Mouse (Mus musculus): Measurements from ENCODE around the gene Marveld3.

Marveld3 gene

GRCm38 (mm10) chr8:109972901-109973300 is 10.9 kb upstream of the Marveld3 start:
- in situ Hi-C loops (cut with MboI; ENCODE audit: low pct_unique_long_range_greater_than_20kb in 1 of 2, low sequenced_read_pairs in 2 of 2, unreplicated experiment in 1 of 2), result no loop called here

GRCm38 (mm10) chr8:109970323-109970722 is 8.3 kb upstream of the Marveld3 start:
- in situ Hi-C loops (cut with MboI; ENCODE audit: low pct_unique_long_range_greater_than_20kb in 1 of 2, low sequenced_read_pairs in 2 of 2, unreplicated experiment in 1 of 2), result no loop called here

DNA sequence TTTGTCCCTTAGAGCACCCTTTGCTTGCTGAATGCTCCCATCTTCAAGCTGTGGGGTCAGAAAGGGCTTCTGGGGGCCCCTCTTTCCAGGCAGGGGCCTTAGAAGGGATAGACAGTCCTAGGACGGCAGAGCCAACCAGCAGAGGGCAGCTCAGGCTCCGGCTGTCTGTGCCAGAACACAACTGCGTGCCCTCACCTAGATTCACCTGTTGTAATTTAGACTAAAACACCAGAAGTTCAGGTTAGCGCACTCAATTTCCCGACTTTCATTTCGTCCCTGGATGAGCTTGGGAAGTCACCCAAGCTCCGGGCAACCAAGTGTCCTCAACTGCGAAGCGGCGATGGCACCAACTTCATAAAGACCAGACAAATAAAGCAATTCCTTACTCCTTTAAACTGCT is 6.8 kb upstream of the Marveld3 start:
- in situ Hi-C loops (cut with MboI; ENCODE audit: low pct_unique_long_range_greater_than_20kb in 1 of 2, low sequenced_read_pairs in 2 of 2, unreplicated experiment in 1 of 2), result no loop called here

DNA sequence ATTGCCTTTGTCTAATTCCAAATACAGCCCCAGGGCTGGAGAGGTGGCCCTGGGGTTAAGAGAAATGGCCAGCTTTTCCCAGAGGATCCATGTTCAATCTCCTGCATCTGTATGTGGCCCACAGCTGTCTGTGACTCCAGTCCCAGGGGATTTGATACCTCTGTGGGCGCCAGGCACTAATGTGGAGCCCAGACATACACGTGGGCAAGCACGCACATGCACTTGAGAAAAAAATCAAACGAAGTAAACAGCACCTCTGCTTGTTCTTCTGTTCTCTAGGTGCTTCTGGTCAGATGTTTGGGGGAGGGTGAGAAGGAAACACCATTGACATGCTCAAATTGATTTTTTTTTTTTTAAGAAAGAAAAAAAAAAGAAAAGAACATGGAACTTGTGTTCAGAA is 2.1 kb upstream of the Marveld3 start:
- in situ Hi-C loops (cut with MboI; ENCODE audit: low pct_unique_long_range_greater_than_20kb in 1 of 2, low sequenced_read_pairs in 2 of 2, unreplicated experiment in 1 of 2), result no loop called here

- in situ Hi-C loops (cut with MboI; ENCODE audit: low pct_unique_long_range_greater_than_20kb in 1 of 2, low sequenced_read_pairs in 2 of 2, unreplicated experiment in 1 of 2), result no loop called here
Observed at GRCm38 (mm10) chr8:109963421-109963820, 1.4 kb upstream of the Marveld3 start.

DNA sequence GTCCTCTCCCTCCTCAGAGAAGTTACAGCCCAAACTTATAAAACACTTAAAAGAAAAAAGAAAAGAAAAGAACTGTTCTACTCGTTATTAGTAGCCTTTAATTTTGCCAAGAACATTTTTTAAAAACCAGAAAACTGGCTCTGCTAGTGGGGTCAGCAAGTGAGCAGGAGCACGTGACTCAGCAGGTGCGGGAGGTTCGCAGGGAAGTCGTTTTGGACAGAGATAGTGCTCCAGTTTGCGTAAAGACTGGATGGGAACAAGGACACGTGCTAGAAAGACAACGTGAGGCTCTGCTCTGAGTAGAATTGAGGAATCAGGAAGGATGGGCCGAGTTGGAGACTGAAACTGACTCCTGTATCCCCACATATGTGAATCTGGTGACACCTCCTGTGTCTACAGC is 893 bp upstream of the Marveld3 start:
- in situ Hi-C loops (cut with MboI; ENCODE audit: low pct_unique_long_range_greater_than_20kb in 1 of 2, low sequenced_read_pairs in 2 of 2, unreplicated experiment in 1 of 2), result no loop called here

DNA sequence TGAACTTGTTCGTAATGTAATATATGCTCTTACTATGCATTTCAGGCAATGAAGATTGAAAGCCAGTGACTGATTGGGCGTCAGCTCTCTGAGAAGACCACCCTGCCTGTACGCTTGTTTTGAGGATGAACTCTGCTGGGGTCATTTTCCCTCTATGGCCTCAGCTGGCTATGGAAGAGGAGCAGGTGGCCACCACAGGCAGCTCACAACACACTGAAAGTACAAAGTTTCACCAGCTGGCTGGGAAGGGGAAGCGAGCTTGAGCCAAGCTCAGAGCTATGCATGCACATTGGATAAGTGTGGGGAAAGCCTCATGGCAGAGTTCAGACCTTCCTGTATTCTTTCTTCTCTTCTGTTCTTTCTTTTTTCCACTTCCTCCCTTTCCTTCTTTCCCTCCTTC is 2.9 kb downstream of the Marveld3 start:
- in situ Hi-C loops (cut with MboI; ENCODE audit: low pct_unique_long_range_greater_than_20kb in 1 of 2, low sequenced_read_pairs in 2 of 2, unreplicated experiment in 1 of 2), result no loop called here

DNA sequence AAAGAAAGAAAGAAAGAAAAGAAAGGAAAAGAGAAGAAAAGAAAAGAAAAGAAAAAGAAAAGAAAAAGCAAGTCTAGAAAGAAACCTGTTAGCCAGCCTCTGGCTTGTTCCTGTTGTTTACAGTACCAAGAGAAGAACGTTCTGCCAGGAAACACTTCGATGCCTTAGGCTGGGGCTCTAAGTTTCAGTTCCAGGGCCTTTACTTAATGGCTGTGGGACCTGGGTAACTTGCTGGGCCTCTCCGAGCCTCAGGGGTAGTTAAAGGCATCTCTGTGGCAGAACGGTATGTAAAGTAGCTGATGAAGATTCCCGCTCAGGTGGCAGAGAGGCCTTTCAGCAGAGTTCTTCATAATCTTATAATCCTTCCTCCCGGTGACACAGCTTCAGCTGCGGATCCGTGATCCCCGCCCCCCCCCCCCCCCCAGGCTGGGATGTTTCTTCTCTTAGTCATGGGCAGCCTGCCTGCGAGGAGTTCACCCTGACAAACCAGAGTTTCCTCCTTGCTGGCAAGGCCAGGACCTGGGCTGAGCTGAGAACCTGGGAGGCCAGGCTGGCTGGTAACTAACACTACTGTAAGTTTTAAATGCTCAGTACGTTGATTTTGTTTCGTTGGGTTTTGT is 3.9 kb downstream of the Marveld3 start:
- in situ Hi-C loops (cut with MboI; ENCODE audit: low pct_unique_long_range_greater_than_20kb in 1 of 2, low sequenced_read_pairs in 2 of 2, unreplicated experiment in 1 of 2), result no loop called here

GRCm38 (mm10) chr8:109957167-109958028 is 4.6 kb downstream of the Marveld3 start:
- in situ Hi-C loops (cut with MboI; ENCODE audit: low pct_unique_long_range_greater_than_20kb in 1 of 2, low sequenced_read_pairs in 2 of 2, unreplicated experiment in 1 of 2), result no loop called here

GRCm38 (mm10) chr8:109954486-109954948 is 7.5 kb downstream of the Marveld3 start:
- in situ Hi-C loops (cut with MboI; ENCODE audit: low pct_unique_long_range_greater_than_20kb in 1 of 2, low sequenced_read_pairs in 2 of 2, unreplicated experiment in 1 of 2), result no loop called here

DNA sequence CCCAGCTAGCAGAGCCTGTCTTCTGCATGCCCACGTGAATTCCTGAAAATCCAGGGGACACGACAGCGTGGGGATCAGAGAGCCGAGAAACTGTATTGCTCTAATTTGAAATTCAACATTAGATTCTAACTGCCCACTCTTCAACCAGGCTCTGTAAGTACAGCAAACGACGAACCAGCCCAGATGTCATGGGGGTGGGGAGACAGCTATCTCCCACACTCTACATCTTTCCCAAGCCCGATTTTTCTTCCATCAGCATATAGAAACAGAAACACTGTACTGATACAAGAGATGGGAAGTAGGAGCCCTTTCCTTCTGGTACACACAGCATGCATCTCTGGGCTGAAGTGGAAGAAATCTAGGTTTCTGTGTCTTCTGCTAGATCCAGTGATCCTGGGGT is 9.8 kb downstream of the Marveld3 start:
- in situ Hi-C loops (cut with MboI; ENCODE audit: low pct_unique_long_range_greater_than_20kb in 1 of 2, low sequenced_read_pairs in 2 of 2, unreplicated experiment in 1 of 2), result no loop called here

- in situ Hi-C loops (cut with MboI; ENCODE audit: low pct_unique_long_range_greater_than_20kb in 1 of 2, low sequenced_read_pairs in 2 of 2, unreplicated experiment in 1 of 2), result no loop called here
Observed at GRCm38 (mm10) chr8:109948285-109948564, 13.8 kb downstream of the Marveld3 start.

- in situ Hi-C loops (cut with MboI; ENCODE audit: low pct_unique_long_range_greater_than_20kb in 1 of 2, low sequenced_read_pairs in 2 of 2, unreplicated experiment in 1 of 2), result no loop called here
Observed at GRCm38 (mm10) chr8:109947447-109948284, 14.3 kb downstream of the Marveld3 start.

GRCm38 (mm10) chr8:109946272-109946671 is 15.7 kb downstream of the Marveld3 start:
- in situ Hi-C loops (cut with MboI; ENCODE audit: low pct_unique_long_range_greater_than_20kb in 1 of 2, low sequenced_read_pairs in 2 of 2, unreplicated experiment in 1 of 2), result no loop called here

GRCm38 (mm10) chr8:109945694-109946093 is 16.3 kb downstream of the Marveld3 start:
- in situ Hi-C loops (cut with MboI; ENCODE audit: low pct_unique_long_range_greater_than_20kb in 1 of 2, low sequenced_read_pairs in 2 of 2, unreplicated experiment in 1 of 2), result no loop called here

DNA sequence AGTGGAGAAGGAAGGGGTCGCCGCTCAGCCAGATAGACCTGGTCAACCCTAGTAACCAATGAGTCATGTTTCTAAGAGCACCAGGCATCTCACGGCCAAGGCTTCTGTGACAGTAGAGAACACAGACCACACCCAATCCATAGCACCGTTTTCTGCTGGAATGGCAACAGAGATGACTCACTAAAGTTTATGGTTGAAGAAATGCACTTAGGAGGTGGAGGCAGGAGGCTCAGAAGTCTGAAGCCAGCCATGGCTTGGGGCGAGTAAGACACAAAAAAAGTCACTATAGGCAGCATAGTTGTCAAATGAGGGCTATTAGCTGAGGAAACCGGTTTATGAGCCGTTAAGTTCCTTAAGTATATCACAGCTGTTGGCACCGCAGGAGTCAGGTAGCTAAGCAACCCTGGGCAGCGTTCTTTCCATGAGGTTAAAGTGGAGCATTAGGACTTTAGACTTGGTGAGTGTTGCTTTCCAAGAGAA is 16.8 kb downstream of the Marveld3 start:
- in situ Hi-C loops (cut with MboI; ENCODE audit: low pct_unique_long_range_greater_than_20kb in 1 of 2, low sequenced_read_pairs in 2 of 2, unreplicated experiment in 1 of 2), result no loop called here

GRCm38 (mm10) chr8:109941606-109942360 is 20.2 kb downstream of the Marveld3 start:
- in situ Hi-C loops (cut with MboI; ENCODE audit: low pct_unique_long_range_greater_than_20kb in 1 of 2, low sequenced_read_pairs in 2 of 2, unreplicated experiment in 1 of 2), result no loop called here

All from mouse embryonic stem cell (cell line).